Mouse (Mus musculus) CH12.LX (cell line): ENCODE measurements around the gene Igf1.

Experiments
- CTCF ChIP-seq, 2 experiments: IDR thresholded peaks in 1 of 2; conservative IDR thresholded peaks in 1 of 2; 2 replicates each; pipeline ENCODE4 v1.5.1; 2011 to 2012; ENCODE audit warnings: low read depth in 2 of 2, low read length in 2 of 2, improper control_type of control experiment in 1 of 2, inconsistent platforms in 1 of 2, mild to moderate bottlenecking in 1 of 2, moderate library complexity in 1 of 2
- E2F4 ChIP-seq: IDR thresholded peaks from 2 replicates; pipeline ENCODE4 v1.6.1; 2011; ENCODE audit warnings: low read depth, low read length, improper control_type of control experiment; ENCODE audit not compliant: insufficient replicate concordance
- EP300 ChIP-seq: IDR thresholded peaks from 2 replicates; pipeline ENCODE4 v1.6.1; 2011; ENCODE audit warnings: low read length, improper control_type of control experiment
- KAT2A ChIP-seq: IDR thresholded peaks from 2 replicates; pipeline ENCODE4 v1.6.1; 2012; ENCODE audit warnings: low read length, improper control_type of control experiment, inconsistent platforms; ENCODE audit not compliant: insufficient replicate concordance
- MAZ ChIP-seq: IDR thresholded peaks from 2 replicates; pipeline ENCODE4 v1.6.1; 2012; ENCODE audit warnings: low read depth, mild to moderate bottlenecking, inconsistent platforms, low read length, improper control_type of control experiment, moderate library complexity
- POLR2A ChIP-seq: IDR thresholded peaks from 2 replicates; pipeline ENCODE4 v1.6.1; 2011; ENCODE audit warnings: low read depth, mild to moderate bottlenecking, improper control_type of control experiment, low read length
- RAD21 ChIP-seq: IDR thresholded peaks from 2 replicates; pipeline ENCODE4 v1.6.1; 2011; ENCODE audit warnings: low read depth, mild to moderate bottlenecking, low read length, improper control_type of control experiment, moderate library complexity
- RCOR1 ChIP-seq: conservative IDR thresholded peaks from 2 replicates; pipeline ENCODE4 v1.6.1; 2012; ENCODE audit warnings: low read depth, mild to moderate bottlenecking, inconsistent platforms, low read length, improper control_type of control experiment
- SMC3 ChIP-seq: IDR thresholded peaks from 2 replicates; pipeline ENCODE4 v1.6.1; 2011; ENCODE audit warnings: low read depth, low read length, improper control_type of control experiment
- USF1 ChIP-seq: IDR thresholded peaks from 2 replicates; pipeline ENCODE4 v1.6.1; 2014; ENCODE audit warnings: low read depth, mild to moderate bottlenecking, inconsistent platforms, low read length, improper control_type of control experiment

GRCm38 (mm10) chr10:87854408-87854807, 3.7 kb upstream of the Igf1 start:
- TF ChIP-seq CTCF (conservative IDR thresholded peaks at IDR 0.05 in 1 of 2, IDR thresholded peaks at IDR 0.05 in 1 of 2; ENCODE audit: low read depth in 2 of 2, low read length in 2 of 2) (peak; percentile 49 to 73; a peak in 3 of 4 replicates), SMC3 (peak; percentile 63), USF1 (no peak), RCOR1 (no peak), POLR2A (no peak), RAD21 (peak; percentile 50), KAT2A (no peak), MAZ (0 out of 2 replicates have a peak, but pooled peaks have one; percentile 53), E2F4 (no peak), EP300 (no peak)
